Mouse (Mus musculus): ENCODE measurements at regions not wholly inside any gene's neighbourhood (a gene's known extent, or its start where the extent isn't known, plus 50 kb on each side); places are given as distances from the start of the nearest gene placed in this dataset.

- TF ChIP-seq POLR2A (IDR thresholded peaks at IDR 0.05; ENCODE audit: insufficient read depth, low read depth, low read length) (no peak), EP300 (IDR thresholded peaks at IDR 0.05; ENCODE audit: insufficient read depth, low read depth, low read length) (no peak), CTCF (IDR thresholded peaks at IDR 0.05) (no peak)
Measured at GRCm38 (mm10) chr15:25007720-25008119, 405.8 kb downstream of the Basp1 start.
